Mouse (Mus musculus) bone marrow macrophage, adult 2 months (primary cell): ENCODE data around the gene Imp4.

ENCODE experiments used
- CTCF ChIP-seq: IDR thresholded peaks from 2 replicates; pipeline ENCODE4 v1.5.1; 2012; ENCODE audit warnings: low read depth, mild to moderate bottlenecking, low read length, moderate library complexity
- POLR2A ChIP-seq: IDR thresholded peaks from 2 replicates; pipeline ENCODE4 v1.6.1; 2012; ENCODE audit warnings: mild to moderate bottlenecking, low read depth, low read length, borderline replicate concordance

GRCm38 (mm10) chr1:34396321-34396720 lies 43.3 kb upstream of the Imp4 start:
- TF ChIP-seq CTCF (no peak), POLR2A (no peak)
